Mouse (Mus musculus) liver, postnatal 0 days (tissue): ENCODE measurements at regions not wholly inside any gene's neighbourhood (a gene's known extent, or its start where the extent isn't known, plus 50 kb on each side); places are given as distances from the start of the nearest gene placed in this dataset.

ENCODE experiments used
- CTCF ChIP-seq: sonication (generic); IDR thresholded peaks from 2 replicates; pipeline ENCODE4 v1.5.1; 2016; ENCODE audit warnings: antibody characterized with exemption, low read depth
- EP300 ChIP-seq: IDR thresholded peaks from 2 replicates; pipeline ENCODE4 v1.6.1; 2016; ENCODE audit warnings: antibody characterized with exemption, low read depth, mild to moderate bottlenecking

DNA sequence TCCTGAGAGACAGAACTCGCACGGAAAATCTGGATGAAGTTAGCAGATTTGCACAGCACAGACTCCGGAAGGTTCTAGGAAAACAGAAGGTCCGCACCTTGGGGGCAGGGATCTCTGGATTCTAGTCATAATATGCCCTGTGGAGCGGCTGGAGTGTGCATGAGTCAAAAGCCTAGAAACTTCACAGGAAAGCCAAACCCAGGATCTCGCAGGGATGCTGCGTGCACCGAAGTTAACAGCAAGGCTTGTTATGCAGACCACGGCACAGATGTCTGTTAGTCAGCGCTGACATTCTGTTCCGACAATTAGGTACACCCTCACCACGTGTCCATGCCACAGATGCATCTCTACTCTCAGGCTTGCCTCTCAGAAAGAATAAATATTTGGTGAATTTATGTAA, 274.3 kb downstream of the Rwdd3 start:
- TF ChIP-seq CTCF (no peak), EP300 (no peak)
